Mouse (Mus musculus) cerebellum, adult 11-12 months (tissue): ENCODE measurements around the gene Actl6b.
A peak's percentile ranks its signal among the peaks of the same experiment; 100 is the strongest.

Source experiments
- DNase-seq: peaks from one replicate; pipeline ENCODE4 v3.0.0; 2022

Actl6b gene

DNA sequence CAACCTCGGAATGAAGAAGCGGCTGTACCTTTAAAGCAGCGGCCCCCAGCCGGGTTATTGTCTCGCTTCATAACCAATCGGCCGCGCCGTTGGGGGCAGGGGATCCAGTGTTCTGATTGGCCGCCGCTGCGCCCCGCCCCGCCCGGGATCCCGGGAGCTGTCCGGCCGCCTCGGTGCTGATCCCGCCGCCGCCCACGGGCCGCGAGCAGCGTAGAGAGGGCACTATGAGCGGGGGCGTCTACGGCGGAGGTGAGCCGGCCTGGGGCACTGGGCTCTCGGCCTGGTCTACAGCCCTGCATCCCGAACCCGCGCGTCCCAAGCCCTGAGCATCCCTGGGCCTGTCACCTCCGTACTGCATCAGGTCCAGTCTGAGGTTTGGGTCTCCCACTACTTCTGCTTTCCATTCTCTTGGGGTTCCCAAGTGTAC lies at the start of gene Actl6b:
Gene Actl6b (plus strand): TSS at position 107 of the 427 bp plus-strand sequence.
- peak; percentile 94 for DNase-seq

DNA sequence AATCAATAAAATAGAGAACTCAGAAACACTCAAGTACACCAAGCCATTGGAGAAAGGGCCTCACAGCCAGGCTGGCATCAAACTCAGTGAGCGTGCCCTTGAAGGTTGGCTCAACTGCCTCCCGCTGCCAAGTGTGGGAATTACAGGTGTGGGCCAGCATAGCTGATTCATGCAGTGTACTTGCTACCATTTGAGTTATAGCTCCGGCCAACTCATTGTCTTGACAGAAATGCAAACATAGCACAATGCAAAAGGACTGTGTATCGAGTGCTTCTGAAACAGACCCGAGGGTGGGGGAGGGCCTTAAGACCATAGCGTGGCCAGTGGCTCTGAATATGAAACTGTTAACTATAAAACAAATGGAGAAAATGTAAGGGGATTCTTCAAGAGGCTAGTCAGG lies 49.3 kb upstream of the Actl6b start:
- DNase-seq: peak; percentile 56

DNA sequence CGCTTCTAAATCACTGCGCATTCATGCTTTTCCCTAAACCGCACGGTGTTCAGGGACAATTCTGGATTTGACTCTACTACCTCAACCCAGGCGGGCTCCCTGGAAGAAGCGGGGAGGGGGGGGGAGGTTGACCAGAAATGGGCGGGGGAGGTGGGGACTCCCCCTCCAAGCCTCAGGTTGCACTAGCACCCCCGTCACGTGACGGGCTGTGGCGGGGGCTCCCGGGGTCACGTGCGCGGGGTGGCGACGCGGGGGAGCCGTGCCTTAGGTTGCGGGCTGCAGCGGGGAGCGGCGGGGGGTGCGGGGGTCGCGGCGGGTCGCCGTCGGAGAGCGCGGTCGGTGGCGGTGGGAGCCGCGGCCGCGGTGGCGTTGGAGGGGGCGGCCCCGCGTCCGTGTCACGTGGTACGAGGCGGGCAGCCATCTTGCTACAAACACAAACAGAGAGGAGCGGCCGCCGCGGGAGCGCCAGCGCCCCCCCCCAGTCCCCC lies 43.3 kb upstream of the Actl6b start:
- DNase-seq: peak; percentile 83

DNA sequence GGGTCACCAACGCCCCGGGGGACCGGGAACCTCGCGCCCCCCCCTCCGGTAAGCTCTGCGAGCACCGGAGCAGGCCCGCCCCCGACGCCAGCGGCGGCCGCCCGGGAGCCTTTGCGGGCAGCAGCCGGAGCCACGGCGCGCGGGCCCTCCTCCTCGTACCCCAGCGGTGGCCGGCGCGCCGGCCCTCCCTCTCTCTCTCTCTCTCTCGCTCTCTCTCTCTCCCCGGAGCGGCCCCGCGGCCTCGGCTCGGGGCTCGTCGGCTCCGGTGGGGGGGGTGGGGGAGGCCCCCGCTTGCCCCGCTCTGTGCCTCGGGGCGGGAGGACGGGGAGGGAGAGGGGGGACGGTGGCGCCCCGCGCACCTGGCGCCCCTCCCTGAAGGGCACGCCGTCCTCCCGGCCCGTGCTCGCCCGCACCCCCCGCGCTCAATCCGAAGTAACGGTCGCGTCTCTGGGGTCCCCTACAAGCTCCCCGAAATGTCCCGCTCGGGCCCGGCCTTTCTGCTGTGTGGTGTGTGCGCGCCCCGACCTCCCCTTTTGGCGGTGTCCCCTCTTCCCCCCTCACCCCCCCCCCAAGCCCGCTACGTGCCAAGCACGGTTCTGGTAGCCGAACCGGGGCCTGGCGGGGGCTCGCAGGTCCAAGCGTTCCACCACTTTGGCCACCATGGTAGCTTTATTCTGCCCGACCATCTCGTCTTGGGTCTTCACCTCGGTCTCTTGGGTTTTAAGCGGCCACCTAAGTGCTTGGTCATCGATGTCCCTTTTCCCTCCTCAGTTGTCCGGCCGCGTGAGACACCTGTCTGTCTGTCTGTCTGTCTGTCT lies 42.5 kb upstream of the Actl6b start:
- DNase-seq: peak; percentile 65

DNA sequence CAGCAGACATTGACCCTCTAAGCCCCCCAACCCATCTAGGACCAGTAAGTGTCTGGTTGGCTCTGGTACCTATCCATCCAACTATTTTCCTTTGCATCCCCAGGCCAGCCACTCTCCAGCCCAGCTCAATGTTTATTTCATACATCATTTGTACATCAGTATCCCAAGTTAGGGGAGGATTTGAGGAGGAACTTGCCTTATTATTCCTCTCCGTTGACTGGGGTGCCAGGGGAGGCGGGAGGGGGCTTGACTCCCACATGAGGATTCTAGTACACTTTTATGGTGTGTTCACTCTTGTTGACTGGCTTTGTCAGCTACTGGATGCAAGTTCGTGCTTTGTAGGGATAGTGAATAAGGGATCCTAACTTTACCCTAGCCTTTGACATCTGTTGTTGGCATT lies 41.6 kb upstream of the Actl6b start:
- peak; percentile 31 for DNase-seq

DNA sequence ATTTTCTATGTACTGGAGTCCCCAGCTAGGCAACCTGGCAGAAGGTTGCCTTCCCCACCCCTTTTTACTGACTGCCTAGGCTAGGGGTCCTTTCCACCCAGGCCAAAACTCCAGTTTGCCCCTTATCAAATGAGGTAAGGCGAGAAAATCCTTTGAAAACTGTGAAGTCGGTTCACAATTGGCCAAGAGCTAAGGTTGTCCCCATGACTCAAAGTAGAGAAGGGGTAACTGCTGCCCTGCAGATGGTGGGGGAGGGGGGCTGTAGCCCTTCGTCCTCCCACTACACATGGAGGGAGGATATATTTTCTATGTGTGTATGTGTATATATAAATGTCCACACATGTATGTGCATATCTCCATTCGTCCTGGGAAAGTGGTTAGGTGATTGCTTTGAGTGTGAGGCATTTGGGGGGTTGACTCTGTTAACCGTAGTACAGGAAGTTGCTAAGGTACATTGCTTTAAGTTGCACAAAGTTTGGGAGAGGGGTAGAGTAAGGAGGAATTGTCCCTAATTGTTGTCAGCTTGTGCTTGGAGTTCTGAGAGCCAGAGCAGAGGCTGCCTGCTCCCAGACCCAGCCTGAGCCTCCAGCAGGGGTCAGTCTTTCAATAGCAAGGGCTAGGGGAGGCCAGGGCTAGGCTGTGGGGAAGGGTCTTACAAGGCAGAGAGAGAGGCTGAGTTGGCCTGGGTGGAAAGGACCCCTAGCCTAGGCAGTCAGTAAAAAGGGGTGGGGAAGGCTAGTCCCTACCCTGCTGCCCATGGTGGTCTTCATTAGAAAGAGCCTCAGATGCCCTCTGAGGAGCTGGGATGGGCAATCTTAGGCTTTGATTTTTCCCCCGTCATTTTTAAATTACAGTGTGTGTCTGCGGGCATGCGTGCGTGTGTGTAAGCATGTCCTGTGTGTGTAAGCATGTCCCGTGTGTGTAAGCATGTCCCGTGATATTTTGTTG lies 40.2 kb upstream of the Actl6b start:
- peak; percentile 37 for DNase-seq

DNA sequence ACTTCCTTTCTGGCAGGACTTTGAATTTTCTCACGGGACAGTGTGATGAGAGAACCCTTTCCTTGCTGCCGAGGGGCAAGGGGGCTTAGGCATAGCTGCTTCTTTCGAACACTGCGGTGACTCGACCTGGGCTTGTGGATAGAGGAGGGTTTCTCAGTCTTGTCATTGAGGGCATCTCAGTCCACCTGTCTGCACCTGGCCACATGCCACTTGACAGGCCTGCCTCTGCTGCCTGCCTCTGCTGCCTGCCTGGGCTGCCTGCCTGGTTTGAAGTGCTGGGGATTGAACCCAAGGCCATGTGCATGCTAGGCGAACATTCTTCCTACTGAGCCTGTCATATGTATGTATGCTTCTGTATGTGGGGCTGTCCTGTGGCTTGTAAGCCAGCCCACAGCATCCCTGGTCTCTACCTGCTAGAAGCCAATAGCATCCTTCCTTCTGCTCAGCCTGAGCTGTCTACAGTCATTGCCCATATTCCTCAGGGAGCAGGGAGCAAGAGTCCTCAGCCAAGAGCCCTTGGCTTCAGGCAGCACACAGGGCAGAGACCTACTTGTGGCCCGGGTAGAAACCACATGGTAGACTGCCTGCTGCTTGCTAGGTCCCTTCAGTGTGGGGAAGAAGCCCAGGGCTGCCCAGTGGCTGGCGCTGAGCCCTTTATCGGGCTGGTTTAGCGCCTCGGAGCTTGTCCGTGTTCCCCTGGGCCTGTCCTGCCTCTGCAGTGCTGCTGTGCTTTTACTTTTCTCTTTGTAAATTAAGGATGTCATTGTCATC lies 39.2 kb upstream of the Actl6b start:
- peak; percentile 64 for DNase-seq

DNA sequence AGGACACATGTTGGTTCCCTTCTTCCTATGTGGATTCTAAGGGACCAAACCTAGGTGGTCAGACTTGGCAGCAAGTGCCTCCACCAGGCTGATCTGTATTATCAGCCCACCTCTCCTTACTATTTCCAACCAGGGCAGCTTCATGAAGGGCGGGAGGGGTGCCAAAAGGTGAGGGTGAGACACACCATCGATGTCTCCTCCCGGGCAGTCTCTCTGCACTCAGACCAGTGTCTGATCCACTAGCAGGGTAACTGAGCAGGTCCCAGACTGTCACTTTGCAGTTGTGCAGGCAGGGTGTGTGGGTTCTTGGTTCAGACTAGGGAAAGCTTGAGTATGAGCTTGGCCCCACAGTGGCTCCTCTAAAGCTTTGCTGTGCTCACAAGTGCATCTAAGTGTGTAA lies 38.5 kb upstream of the Actl6b start:
- peak; percentile 42 for DNase-seq

DNA sequence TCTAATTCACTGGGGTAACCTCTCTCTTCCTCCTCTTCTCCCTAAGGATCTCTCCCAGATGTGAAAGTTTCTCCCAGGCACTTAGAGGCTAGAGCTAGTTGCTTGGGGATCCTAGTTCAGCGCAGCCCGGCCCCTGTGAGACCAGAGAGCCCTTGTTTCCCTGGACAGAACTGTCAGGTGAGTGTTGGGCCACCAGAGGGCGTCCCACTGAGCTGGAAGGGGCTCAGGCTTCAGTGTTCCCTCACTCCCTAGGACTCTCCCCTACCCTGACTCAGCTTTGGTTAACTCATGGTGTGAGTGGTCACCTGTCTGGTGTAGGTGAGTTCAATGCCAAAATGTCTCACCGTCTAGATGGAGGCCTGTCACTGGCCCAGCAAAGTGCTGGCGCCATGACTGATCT lies 34.9 kb upstream of the Actl6b start, which contains the start of gene Gigyf1:
Gene Gigyf1 (plus strand): TSS at position 113 of the 400 bp plus-strand sequence.
- DNase-seq: no peak

DNA sequence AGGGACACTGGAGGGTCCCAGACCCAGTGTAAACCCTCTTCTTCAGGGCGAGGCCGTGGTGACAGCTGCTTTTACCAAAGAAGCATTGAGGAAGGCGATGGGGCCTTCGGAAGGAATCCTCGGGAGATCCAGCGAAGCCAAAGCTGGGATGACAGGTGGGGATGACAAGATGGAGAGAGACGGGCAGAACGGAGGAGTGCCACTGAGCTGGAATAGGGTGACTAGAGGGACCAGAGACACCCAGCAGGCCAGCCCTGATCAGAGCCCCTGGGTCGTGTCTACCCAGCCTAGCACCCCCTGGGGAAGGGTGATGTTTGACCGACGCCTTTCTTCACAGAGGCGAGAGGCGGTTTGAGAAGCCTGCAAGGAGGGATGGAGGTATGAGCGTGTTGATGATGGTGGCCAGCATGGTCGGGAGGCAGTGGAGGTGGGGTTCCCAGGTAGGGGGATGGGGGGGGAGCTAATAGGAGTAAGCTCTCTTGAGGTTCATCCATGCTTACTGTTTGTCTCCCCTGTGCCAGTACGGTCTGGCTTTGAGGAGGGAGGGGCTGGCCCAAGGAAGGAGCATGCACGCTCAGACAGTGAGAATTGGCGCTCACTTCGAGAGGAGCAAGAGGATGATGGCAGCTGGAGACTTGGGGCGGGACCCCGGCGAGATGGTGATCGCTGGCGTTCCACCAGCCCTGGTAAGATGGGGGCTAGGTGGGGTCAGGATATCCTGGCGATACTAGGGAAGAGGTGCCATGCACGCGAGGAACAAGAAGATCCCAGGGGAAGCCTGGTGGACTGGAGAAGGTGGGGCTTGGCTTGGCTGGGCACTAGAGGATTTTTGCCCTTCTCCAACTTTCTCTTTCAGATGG lies 33.4 kb upstream of the Actl6b start:
- DNase-seq: no peak

DNA sequence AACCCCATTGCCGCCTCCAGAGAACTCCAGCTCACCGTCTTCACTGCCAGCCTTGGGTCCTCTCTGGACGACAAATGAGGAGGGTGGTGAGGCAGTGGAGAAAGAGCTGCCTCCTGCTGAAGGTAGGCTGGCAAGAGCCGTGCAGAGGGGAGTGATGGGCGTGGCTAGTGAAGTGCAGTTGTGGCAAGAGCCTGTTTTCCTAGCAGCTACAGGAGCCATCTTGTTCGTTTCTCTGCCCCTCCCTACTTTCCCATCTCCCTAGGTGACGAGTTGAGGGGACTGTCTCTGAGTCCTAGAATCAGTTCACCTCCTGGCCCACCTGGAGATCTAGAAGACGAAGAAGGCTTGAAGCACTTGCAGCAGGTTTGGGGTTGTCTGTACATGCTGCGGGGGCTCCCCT lies 31.5 kb upstream of the Actl6b start:
- no peak for DNase-seq

DNA sequence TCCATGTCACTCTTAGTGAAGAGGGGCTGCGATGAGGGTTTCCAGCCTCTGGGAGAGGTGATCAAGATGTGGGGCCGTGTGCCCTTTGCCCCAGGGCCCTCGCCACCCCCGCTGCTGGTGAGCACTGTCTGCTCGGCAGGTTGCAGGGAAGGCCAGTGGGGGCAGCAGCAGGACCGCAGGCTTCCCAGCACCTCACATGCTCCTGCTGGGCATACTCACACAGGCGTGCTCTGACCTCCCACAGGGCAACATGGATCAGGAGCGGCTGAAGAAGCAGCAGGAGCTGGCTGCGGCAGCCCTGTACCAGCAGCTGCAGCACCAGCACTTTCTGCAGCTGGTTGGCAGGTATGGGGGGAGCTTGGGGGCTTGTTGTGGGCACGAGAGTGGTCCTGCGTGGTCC lies 30.6 kb upstream of the Actl6b start:
- no peak for DNase-seq

DNA sequence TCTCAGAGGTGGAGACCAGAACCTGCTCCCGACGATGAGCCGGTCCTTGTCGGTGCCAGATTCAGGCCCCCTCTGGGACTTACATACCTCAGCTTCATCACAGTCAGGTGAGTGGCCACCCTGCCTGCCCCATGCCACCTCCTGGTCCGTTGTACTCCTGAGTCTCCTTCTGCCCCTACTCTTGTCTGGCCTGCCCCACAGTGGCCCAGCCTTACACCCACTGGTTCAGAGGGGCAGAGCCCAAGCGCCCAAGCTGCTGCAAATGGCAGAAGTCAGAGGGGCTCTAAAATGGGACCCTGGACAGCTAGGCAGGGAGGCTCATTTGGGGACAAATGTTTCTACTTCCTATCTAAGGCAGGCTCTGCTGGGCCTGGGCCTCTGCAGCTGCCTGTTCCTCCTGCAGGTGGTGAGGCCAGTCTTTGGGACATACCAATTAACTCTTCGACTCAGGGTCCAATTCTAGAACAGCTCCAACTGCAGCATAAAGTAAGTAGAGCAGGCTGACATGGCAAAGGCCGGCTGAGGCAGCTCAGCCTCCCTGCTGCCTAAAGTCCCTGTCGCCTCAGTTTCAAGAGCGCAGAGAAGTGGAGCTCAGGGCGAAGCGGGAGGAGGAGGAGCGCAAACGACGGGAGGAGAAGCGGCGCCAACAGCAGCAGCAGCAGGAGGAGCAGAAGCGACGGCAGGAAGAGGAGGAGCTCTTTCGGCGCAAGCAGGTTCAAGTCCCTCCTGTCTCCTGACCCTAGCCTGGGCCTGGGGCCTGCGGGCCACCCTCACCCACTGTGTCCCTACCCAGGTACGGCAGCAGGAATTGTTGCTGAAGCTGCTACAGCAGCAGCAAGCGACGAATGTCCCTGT lies 29.7 kb upstream of the Actl6b start:
- peak; percentile 22 for DNase-seq

DNA sequence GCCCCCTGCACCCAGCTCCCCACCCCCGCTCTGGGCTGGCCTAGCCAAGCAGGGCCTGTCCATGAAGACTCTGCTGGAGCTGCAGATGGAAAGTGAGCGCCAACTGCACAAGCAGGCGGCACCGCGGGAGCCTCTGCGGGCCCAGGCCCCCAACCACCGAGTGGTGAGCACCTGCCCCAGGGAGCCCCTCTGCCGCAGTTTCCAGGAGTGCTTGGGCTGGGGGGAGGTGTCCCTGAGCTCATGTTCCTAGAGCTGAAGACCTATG lies 29.1 kb upstream of the Actl6b start:
- DNase-seq: peak; percentile 58

DNA sequence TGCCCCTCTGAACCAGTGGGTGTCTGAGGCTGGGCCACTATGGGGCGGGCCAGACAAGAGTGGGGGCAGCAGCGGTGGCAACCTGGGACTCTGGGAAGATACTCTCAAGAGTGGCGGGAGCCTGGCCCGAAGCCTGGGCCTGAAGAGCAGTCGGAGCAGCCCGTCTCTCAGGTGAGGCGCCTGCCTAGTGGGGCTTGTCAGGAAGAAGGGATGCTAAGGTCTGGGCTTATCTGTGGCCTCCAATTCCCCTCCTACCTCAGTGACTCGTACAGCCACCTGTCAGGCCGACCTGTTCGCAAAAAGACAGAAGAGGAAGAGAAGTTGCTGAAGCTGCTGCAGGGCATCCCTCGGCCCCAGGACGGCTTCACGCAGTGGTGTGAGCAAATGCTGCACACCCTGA lies 28.6 kb upstream of the Actl6b start:
- DNase-seq: no peak

DNA sequence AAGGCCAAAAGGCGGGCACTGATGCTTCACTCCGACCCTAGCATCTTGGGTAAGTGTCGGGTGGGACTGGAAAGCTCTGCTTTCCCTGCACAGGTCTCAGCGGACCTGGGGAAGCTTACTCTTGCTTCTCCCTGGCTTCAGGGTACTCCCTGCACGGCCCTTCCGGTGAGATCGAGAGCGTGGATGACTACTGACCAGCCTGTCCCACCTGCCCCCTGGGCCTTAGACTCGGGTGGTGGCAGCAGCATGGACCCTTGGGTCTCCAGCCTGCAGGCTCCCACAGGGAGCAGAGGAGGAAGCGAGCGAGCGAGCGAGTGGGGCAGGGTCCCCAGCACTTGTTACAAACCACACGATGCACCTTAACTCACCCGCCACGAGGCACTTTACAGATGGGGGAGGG lies 27.8 kb upstream of the Actl6b start:
- DNase-seq: peak; percentile 28

DNA sequence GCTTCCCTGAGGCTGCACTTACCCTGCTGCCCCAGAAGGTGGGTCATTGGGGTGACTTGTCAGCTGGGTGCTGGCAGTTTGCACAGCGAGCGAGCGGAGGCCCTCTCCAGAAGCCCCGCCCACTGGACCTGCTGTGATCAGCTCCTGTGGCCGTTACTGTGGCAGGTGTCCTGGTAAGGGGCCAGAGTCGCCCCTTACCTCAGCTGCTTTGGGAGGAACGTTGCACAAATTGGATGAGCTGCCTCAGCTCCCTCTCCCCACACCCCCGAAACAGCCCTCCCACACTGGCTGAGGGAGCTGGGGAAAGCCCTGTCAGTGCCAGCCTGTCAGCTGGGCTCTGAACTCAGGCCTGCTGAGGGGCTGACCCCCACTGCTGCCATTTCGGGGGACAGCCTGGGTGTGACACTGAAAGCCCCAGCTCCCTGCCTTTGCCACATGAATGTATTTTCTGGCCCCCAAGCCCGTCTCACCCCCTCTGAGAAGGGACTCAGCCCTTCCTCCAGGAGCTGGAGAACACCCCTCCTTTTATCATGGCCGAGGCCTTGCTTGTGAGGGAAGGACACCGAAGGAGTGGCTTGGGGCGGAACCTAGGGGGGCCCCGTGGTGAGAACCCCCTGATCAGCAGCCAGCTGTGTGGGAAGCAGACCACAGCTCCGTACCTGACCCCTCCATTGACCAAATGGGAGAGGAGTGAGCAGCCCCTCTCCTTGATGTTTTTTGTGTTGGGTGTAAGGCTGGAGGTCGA lies 27.0 kb upstream of the Actl6b start:
- DNase-seq: peak; percentile 76

DNA sequence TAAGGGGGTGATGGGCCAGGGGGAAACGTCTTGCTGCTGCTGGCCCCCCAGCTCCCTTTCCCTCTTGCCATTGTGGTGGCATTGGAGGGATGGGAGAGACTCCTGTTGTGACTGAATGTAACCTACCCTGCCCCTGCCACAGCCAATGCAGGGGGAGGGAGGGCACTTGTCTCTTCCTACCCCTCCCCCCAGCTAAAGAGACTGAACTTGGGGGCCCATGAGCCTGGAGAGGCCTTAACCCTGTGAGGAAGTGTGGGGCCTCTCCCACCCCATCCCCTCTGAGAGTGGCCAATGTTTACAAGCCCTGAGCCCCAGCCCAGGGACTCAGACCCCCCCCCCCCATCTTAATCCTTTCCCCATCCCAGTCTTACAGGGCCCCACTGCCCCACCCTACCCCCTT lies 25.9 kb upstream of the Actl6b start:
- peak; percentile 45 for DNase-seq

DNA sequence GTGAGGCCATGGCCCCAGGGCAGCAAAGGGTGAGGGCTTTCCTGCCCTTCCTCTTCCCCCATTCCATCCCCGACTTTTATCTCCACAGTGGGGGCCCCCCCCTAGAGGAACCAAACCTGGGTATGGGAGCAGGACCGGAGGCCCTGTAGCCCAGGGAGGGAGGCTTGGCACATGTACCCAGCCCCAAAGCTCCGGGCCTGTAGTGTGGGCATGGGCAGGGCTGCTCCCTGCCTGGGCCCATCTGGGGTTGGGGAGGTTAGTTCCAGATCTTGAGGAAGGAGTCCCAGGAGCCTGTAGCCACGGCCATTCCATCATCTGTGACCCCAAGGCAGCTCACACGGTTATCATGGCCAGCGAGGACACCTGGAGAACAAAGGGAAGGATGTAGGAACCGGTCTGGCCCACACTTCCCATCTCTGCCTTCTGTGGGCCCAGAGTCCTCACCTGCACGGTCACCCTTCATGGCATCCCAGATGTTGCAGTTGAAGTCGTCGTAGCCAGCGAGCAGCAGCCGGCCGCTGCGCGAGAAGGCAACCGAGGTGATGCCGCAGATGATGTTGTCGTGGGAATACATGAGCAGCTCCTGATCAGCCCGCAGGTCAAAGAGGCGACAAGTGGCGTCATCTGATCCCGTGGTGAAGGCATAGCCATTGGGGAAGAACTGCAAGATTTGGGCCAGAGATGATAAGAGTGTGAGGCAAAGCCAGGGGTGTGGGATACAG lies 24.9 kb upstream of the Actl6b start:
- DNase-seq: peak; percentile 57
